Mouse (Mus musculus) limb, embryonic 11.5 days (tissue): ENCODE results near the gene Ccdc151. TPM values are rescaled to one million over a fixed set of nuclear protein-coding genes. Genes with fewer than 3 reads are reported as not detected.
A peak's percentile ranks its signal among the peaks of the same experiment; 100 is the strongest.

Experiments
- ATAC-seq: fragments of 200-750 bp; cut with Nextera tagmentation; 2 replicates; pipeline ENCODE4 v1.8.0; 2017; ENCODE audit warnings: low read depth; ENCODE audit not compliant: insufficient number of reproducible peaks, low FRiP score, low TSS enrichment
- DNase-seq: peaks from one replicate; pipeline ENCODE4 v3.0.0-alpha.2; 2015; ENCODE audit warnings: low spot score
- H3K27ac ChIP-seq: fragments of 300-500 bp; sonication (generic); replicated peaks from 2 replicates; pipeline ENCODE4 v1.5.1; 2014; ENCODE audit warnings: low read depth, mild to moderate bottlenecking, low read length
- H3K27me3 ChIP-seq: fragments of 300-500 bp; sonication (generic); 2 replicates; pipeline ENCODE4 v1.6.1; 2014; ENCODE audit warnings: mild to moderate bottlenecking, low read length, mixed read lengths; ENCODE audit not compliant: control insufficient read depth, insufficient read depth
- H3K36me3 ChIP-seq: fragments of 300-500 bp; sonication (generic); 2 replicates; pipeline ENCODE4 v1.6.1; 2014; ENCODE audit warnings: mild to moderate bottlenecking, low read length, moderate library complexity, mixed read lengths; ENCODE audit not compliant: control insufficient read depth, insufficient read depth
- H3K4me1 ChIP-seq: fragments of 300-500 bp; sonication (generic); 2 replicates; pipeline ENCODE4 v1.6.1; 2014; ENCODE audit warnings: low read length, mixed read lengths; ENCODE audit not compliant: control insufficient read depth, insufficient read depth
- H3K4me2 ChIP-seq: fragments of 300-500 bp; sonication (generic); 2 replicates; pipeline ENCODE4 v1.6.1; 2014; ENCODE audit warnings: low read depth, mild to moderate bottlenecking, moderate library complexity; ENCODE audit not compliant: severe bottlenecking
- H3K4me3 ChIP-seq: fragments of 300-500 bp; sonication (generic); 2 replicates; pipeline ENCODE4 v1.5.1; 2014; ENCODE audit warnings: low read depth, low read length
- H3K9ac ChIP-seq: fragments of 300-500 bp; sonication (generic); 2 replicates; pipeline ENCODE4 v1.6.1; 2014; ENCODE audit warnings: mild to moderate bottlenecking, low read length
- H3K9me3 ChIP-seq: fragments of 300-500 bp; sonication (generic); 2 replicates; pipeline ENCODE4 v1.6.1; 2016; ENCODE audit warnings: low read length; ENCODE audit not compliant: control insufficient read depth
- WGBS: fragments of 180-500 bp; shearing (Covaris S2); extraction: QIAGEN DNeasy Blood & Tissue Kit; methylation state at CpG from one replicate; pipeline ENCODE4 v1.1.7; 2014; 5-methylcytosine and 5-hydroxymethylcytosine counted together
- polyA plus RNA-seq: library from polyadenylated mRNA; unstranded; fragments of >200 nt; fragmentation: Nextera tagmentation; extraction: Ambion mirVana; gene quantifications from 2 replicates; pipeline ENCODE4 v1.2.1, GENCODE M21; 2014

Gene Ccdc151
- polyA plus RNA-seq, 1 experiment from 2014 or later: 1.8 TPM

DNA sequence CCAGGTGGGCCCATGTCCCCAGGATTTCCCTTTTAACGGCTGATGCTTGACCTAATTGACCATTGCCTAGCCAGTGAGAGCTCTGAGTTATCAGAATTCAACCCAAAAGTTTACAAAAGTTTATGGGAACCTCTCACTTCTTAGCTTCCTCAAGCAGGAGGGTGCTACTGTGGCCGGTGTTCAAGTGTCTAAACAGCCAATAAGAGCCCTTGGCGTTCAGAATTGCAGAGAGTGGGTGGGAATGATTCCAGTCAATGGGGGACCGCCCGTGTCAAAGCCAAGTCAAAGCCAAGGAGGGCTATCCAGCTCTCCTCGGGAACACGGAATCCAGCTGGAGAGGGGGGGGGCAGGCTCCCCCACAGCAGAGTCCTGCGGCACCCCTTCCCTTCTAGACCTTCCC, 54.3 kb downstream of the Ccdc151 start:
- H3K4me2 ChIP-seq: no peak overlapping the region
- H3K4me3 ChIP-seq: no peak overlapping the region
- no peaks in the 10 kb centered on the region for H3K36me3 ChIP-seq
- 45% methylated on average over 8 of the region's 8 CpGs for WGBS
- 0 out of 2 replicates have a peak, but pooled peaks cover 5% of the 10 kb centered on the region for H3K4me1 ChIP-seq
- H3K27ac ChIP-seq: no peak overlapping the region
- peaks cover 14% of the 10 kb centered on the region for H3K27me3 ChIP-seq
- H3K9ac ChIP-seq: no peak overlapping the region
- no peak for DNase-seq
- H3K9me3 ChIP-seq: no peaks in the 10 kb centered on the region
- no peak for ATAC-seq

DNA sequence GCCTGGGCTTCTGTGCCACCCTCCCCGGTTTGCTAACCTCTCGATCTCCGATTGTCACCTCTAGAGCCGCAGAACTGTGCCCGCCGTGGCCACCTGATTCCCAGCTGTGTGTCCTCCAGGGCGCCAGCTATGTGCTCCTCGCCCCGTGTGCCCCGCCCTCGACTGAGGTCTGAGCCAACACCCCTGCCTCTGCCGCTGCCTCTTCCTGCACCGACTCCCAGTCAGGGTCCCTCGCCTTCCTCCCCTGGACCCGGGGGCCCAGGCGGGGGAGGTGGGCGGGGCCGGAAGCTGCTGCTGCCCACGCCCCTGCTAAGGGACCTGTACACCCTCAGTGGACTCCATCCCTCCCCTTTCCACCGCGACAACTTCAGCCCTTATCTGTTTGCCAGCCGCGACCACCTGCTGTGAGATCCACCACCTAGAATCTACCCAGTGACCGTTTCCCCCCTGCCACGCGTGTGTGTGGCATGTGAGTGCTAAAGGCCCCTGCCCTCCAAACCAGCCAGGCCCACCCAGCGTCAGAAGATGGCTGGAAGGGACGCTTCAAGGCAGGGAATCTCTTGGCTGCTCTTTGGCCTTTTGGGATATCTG, 54.8 kb downstream of the Ccdc151 start:
- 3% methylated on average over 24 of the region's 28 CpGs for WGBS
- 0 out of 2 replicates have a peak, but pooled peaks cover 5% of the 10 kb centered on the region for H3K4me1 ChIP-seq
- peak overlapping the region; percentile 22 for H3K4me2 ChIP-seq
- H3K4me3 ChIP-seq: no peak overlapping the region
- no peak overlapping the region for H3K9ac ChIP-seq
- H3K36me3 ChIP-seq: no peaks in the 10 kb centered on the region
- no peaks in the 10 kb centered on the region for H3K9me3 ChIP-seq
- H3K27ac ChIP-seq: no peak overlapping the region
- peaks cover 14% of the 10 kb centered on the region for H3K27me3 ChIP-seq
- DNase-seq (no peak), ATAC-seq (no peak)

DNA sequence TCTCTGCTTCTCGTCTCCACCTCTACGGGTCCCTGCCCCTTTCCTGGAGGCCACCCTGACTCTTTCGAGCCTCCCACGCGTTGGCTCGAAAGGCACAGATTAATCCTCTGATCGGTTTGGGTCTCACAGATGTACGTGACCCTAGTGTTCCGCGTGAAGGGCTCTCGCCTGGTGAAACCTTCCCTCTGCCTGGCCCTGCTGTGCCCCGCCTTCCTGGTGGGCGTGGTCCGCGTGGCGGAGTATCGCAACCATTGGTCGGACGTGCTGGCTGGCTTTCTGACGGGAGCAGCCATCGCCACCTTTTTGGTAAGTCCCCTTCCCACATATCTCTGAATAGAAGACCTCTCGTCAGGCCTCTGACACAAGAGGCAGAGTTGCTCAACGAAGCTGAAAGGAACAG, 58.2 kb downstream of the Ccdc151 start:
- Histone ChIP-seq H3K36me3 (no peaks in the 10 kb centered on the region), H3K27ac (no peak overlapping the region), H3K27me3 (peaks cover 14% of the 10 kb centered on the region), H3K4me3 (no peak overlapping the region), H3K9ac (no peak overlapping the region), H3K4me2 (no peak overlapping the region), H3K4me1 (0 out of 2 replicates have a peak, but pooled peaks cover 5% of the 10 kb centered on the region), H3K9me3 (no peaks in the 10 kb centered on the region)
- 13% methylated on average over 23 of the region's 23 CpGs for WGBS
- ATAC-seq (no peak), DNase-seq (peak; percentile 54)

DNA sequence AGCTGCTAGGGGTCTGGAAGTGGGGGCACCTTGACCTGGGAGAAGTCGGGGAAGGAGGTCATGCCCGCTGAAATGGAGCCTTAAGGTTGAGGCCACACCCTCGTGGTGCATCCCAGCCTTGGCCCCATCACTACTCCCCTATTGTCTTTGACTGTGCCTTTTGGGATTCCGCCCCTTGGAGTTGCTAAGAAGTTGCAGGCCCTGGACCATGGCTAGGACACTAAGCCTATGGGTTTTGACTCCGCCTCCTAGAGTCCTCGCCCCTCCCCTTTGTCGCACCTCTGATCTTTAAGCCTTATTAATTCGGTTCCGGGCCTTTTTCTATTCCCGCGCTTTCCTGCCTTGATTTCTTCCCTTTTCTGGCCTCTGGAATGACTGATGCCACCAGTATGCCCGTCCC, 58.8 kb downstream of the Ccdc151 start:
- no peak overlapping the region for H3K4me2 ChIP-seq

DNA sequence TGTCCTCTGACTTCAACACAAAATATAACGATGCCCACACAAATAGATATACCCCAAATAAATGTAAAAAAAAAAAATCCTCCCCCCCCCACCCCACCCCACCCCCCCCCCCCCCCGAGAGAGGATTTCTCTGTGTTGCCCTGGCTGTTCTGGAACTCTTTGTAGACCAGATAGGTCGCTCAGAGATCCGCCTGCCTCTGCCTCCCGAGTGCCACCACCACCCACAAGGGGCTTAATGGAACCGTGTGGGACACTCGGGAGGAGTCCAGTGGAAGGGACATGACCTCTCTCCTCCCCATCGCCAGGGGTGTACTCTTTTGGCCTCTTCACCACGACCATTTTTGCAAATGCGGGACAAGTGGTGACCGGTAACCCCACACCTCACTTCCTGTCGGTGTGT, 59.4 kb downstream of the Ccdc151 start:
- peaks cover 9% of the 10 kb centered on the region for H3K27me3 ChIP-seq
- H3K36me3 ChIP-seq: no peaks in the 10 kb centered on the region
- H3K27ac ChIP-seq: no peak overlapping the region
- no peak overlapping the region for H3K9ac ChIP-seq
- WGBS: 74% methylated on average over 11 of the region's 12 CpGs
- 0 out of 2 replicates have a peak, but pooled peaks cover 5% of the 10 kb centered on the region for H3K4me1 ChIP-seq
- H3K9me3 ChIP-seq: no peaks in the 10 kb centered on the region
- ATAC-seq: no peak
- no peak overlapping the region for H3K4me2 ChIP-seq
- H3K4me3 ChIP-seq: no peak overlapping the region
- DNase-seq: no peak

More for the DNA sequence above, 58.8 kb downstream of the Ccdc151 start:
- Histone ChIP-seq H3K27ac (no peak overlapping the region), H3K27me3 (peaks cover 14% of the 10 kb centered on the region), H3K36me3 (no peaks in the 10 kb centered on the region), H3K4me1 (0 out of 2 replicates have a peak, but pooled peaks cover 5% of the 10 kb centered on the region), H3K4me3 (no peak overlapping the region), H3K9ac (no peak overlapping the region), H3K9me3 (no peaks in the 10 kb centered on the region)
- ATAC-seq (no peak), DNase-seq (no peak)
- 43% methylated on average over 12 of the region's 12 CpGs for whole genome bisulfite sequencing

Other genes with a start within 250 kb of the Ccdc151 start
- 176 and 183 TPM in 2 replicates for gene Spc24, start 242.3 kb downstream of the Ccdc151 start, polyA plus RNA-seq
- gene Kank2, start 203.9 kb downstream of the Ccdc151 start, polyA plus RNA-seq: 11.6 and 12.7 TPM in 2 replicates
- gene Angptl8, start 167.1 kb downstream of the Ccdc151 start, polyA plus RNA-seq: 0.64 and 0.82 TPM in 2 replicates
- 37.4 and 42.7 TPM in 2 replicates for gene Dock6, start 150.0 kb downstream of the Ccdc151 start, polyA plus RNA-seq
- gene Rab3d, start 84.4 kb downstream of the Ccdc151 start, polyA plus RNA-seq: 4.9 and 5.2 TPM in 2 replicates
- gene Ccdc159, start 75.2 kb downstream of the Ccdc151 start, polyA plus RNA-seq: 3.5 and 4.8 TPM in 2 replicates
- gene Tmem205, start 75.1 kb downstream of the Ccdc151 start, polyA plus RNA-seq: 29.7 and 29.9 TPM in 2 replicates
- 6.6 and 8.2 TPM in 2 replicates for gene Plppr2, start 65.6 kb downstream of the Ccdc151 start, polyA plus RNA-seq
- 17.4 and 20.0 TPM in 2 replicates for gene Swsap1, start 46.9 kb downstream of the Ccdc151 start, polyA plus RNA-seq
- 4.9 and 5.8 TPM in 2 replicates for gene Epor, start 39.1 kb downstream of the Ccdc151 start, polyA plus RNA-seq
- 1.6 and 2.5 TPM in 2 replicates for gene Rgl3, start 13.2 kb downstream of the Ccdc151 start, polyA plus RNA-seq
- 86.4 and 93.0 TPM in 2 replicates for gene Prkcsh, start 172 bp upstream of the Ccdc151 start, polyA plus RNA-seq
- 0.10 and 0.11 TPM in 2 replicates for gene Elavl3, start 49.4 kb upstream of the Ccdc151 start, polyA plus RNA-seq
- gene Gm49318, start 68.6 kb upstream of the Ccdc151 start, polyA plus RNA-seq: not detected in 2 replicates
- 5.8 and 8.7 TPM in 2 replicates for gene Zfp653, start 68.7 kb upstream of the Ccdc151 start, polyA plus RNA-seq
- 29.1 and 29.9 TPM in 2 replicates for gene Ecsit, start 82.8 kb upstream of the Ccdc151 start, polyA plus RNA-seq
- 0.84 and 0.89 TPM in 2 replicates for gene Cnn1, start 96.6 kb upstream of the Ccdc151 start, polyA plus RNA-seq
- 223 and 231 TPM in 2 replicates for gene Elof1, start 114.5 kb upstream of the Ccdc151 start, polyA plus RNA-seq
- gene Acp5, start 133.1 kb upstream of the Ccdc151 start, polyA plus RNA-seq: 13.2 and 14.2 TPM in 2 replicates
- 58.4 and 60.8 TPM in 2 replicates for gene Pigyl, start 154.2 kb upstream of the Ccdc151 start, polyA plus RNA-seq
- gene Zfp872, start 185.5 kb upstream of the Ccdc151 start, polyA plus RNA-seq: 0.06 TPM in 1 of 2 replicates, not detected in the other
- 10.3 and 15.2 TPM in 2 replicates for gene Zfp809, start 223.1 kb upstream of the Ccdc151 start, polyA plus RNA-seq